In the genomic region with DNA sequence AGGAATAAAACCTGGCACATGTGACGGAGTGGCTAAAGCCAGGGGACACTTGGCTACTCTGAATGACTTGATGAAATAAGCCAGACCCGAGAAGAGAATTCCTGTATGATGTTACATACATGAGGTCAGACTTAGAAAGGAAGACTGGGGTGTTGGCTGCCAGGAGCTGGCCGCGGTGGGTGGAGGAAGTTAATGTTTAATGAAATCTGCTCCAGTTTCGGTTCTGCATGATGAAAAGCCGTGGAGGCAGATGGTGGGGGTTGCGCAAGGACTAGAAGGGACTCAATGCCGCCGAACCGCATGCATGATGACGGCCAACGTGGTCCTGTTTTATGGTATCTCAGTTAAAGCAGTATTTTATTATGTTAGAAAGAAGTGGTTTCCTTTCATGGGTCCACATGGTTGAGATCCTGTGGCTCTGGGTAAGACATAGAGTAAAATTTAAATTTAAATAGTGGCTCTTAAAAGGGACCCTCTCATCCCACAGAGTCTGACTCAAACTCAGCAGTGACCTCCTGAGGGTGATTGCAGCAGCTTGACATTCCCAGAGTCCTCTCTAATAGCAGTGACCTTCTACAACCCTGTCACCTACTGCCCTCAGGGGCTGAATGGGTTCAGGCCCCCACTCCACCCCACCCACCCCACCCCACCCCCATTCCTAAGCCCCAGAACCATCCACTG, we compare ENCODE assay signal across 8 mouse cellular contexts.
DNase-seq lines count a peak whose midpoint lies in the region; ATAC-seq lines count a peak whose summit lies in the region.

No protein-coding gene starts in this region.

- H3K36me3 ChIP-seq in embryonic facial prominence, embryonic 14.5 days (ENCODE audit: control insufficient read depth, insufficient read depth, low read length), result no peaks in the 10 kb centered on the region
- H3K36me3 ChIP-seq in embryonic facial prominence, embryonic 10.5 days (replicated peaks), result no peaks in the 10 kb centered on the region
- no peaks in the 10 kb centered on the region for H3K36me3 ChIP-seq in kidney, embryonic 15.5 days
- H3K36me3 ChIP-seq in macrophage (ENCODE audit: inconsistent target), result no peaks in the 10 kb centered on the region
- H3K36me3 ChIP-seq in neural tube, embryonic 15.5 days, result no peaks in the 10 kb centered on the region
- no peaks in the 10 kb centered on the region for H3K36me3 ChIP-seq in midbrain, embryonic 14.5 days (ENCODE audit: control insufficient read depth, insufficient read depth, low read length)

- no peaks in the 10 kb centered on the region for H3K27me3 ChIP-seq in embryonic facial prominence, embryonic 14.5 days (replicated peaks; ENCODE audit: control insufficient read depth, insufficient read depth, low read length)
- H3K27me3 ChIP-seq in embryonic facial prominence, embryonic 10.5 days (replicated peaks; ENCODE audit: low read depth, poor library complexity, severe bottlenecking), result peaks cover 8% of the 10 kb centered on the region; the same call in 1 of the 2 replicates
- H3K27me3 ChIP-seq in kidney, embryonic 15.5 days, result 0 out of 2 replicates have a peak, but pooled peaks cover 12% of the 10 kb centered on the region
- peaks cover 17% of the 10 kb centered on the region; the same call in 1 of the 2 replicates for H3K27me3 ChIP-seq in neural tube, embryonic 15.5 days (replicated peaks)
- no peaks in the 10 kb centered on the region for H3K27me3 ChIP-seq in midbrain, embryonic 14.5 days (ENCODE audit: control insufficient read depth, insufficient read depth, low read length)

- peak; percentile 26; the same call in 1 of the 2 replicates for ATAC-seq in embryonic facial prominence, embryonic 14.5 days (ENCODE audit: low read depth)
- ATAC-seq in kidney, embryonic 15.5 days (replicated peaks; ENCODE audit: low FRiP score), result peak; percentile 50
- no peak for ATAC-seq in neural tube, embryonic 15.5 days (ENCODE audit: low FRiP score)
- ATAC-seq in midbrain, embryonic 14.5 days (ENCODE audit: low FRiP score, low TSS enrichment), result no peak

- H3K4me1 ChIP-seq in embryonic facial prominence, embryonic 14.5 days (ENCODE audit: control insufficient read depth, insufficient read depth, low read length), result no peaks in the 10 kb centered on the region
- peaks cover 14% of the 10 kb centered on the region for H3K4me1 ChIP-seq in embryonic facial prominence, embryonic 10.5 days
- H3K4me1 ChIP-seq in kidney, embryonic 15.5 days, result peaks cover 41% of the 10 kb centered on the region
- H3K4me1 ChIP-seq in neural tube, embryonic 15.5 days, result peaks cover 21% of the 10 kb centered on the region
- H3K4me1 ChIP-seq in midbrain, embryonic 14.5 days (ENCODE audit: control insufficient read depth, insufficient read depth, low read length), result no peaks in the 10 kb centered on the region

- H3K79me2 ChIP-seq in macrophage (ENCODE audit: inconsistent target), result no peaks in the 10 kb centered on the region

- no peak overlapping the region for H3K4me2 ChIP-seq in embryonic facial prominence, embryonic 14.5 days (ENCODE audit: low read depth, low read length)
- 0 out of 2 replicates have a peak overlapping the region, but pooled peaks have one; percentile 13 for H3K4me2 ChIP-seq in kidney, embryonic 15.5 days
- no peak overlapping the region for H3K4me2 ChIP-seq in neural tube, embryonic 15.5 days
- H3K4me2 ChIP-seq in midbrain, embryonic 14.5 days (ENCODE audit: low read length), result no peak overlapping the region

- 70% methylated on average over 12 of the region's 12 CpGs for WGBS in embryonic facial prominence, embryonic 14.5 days
- 86% methylated on average over 12 of the region's 12 CpGs for WGBS in embryonic facial prominence, embryonic 10.5 days
- WGBS in kidney, embryonic 15.5 days, result 47% methylated on average over 12 of the region's 12 CpGs
- WGBS in macrophage (ENCODE audit: missing documents), result 2% methylated on average over 12 of the region's 12 CpGs
- 46% methylated on average over 12 of the region's 12 CpGs for WGBS in neural tube, embryonic 15.5 days
- 83% methylated on average over 12 of the region's 12 CpGs for WGBS in midbrain, embryonic 14.5 days

- no peak overlapping the region for H3K9ac ChIP-seq in embryonic facial prominence, embryonic 14.5 days (ENCODE audit: low read depth, low read length)
- H3K9ac ChIP-seq in kidney, embryonic 15.5 days, result no peak overlapping the region
- no peak overlapping the region for H3K9ac ChIP-seq in neural tube, embryonic 15.5 days (replicated peaks)
- H3K9ac ChIP-seq in midbrain, embryonic 14.5 days (replicated peaks; ENCODE audit: low read length), result no peak overlapping the region

- no peaks in the 10 kb centered on the region for H3K9me3 ChIP-seq in embryonic facial prominence, embryonic 14.5 days (ENCODE audit: control insufficient read depth, low read length)
- H3K9me3 ChIP-seq in embryonic facial prominence, embryonic 10.5 days, result no peaks in the 10 kb centered on the region
- no peaks in the 10 kb centered on the region for H3K9me3 ChIP-seq in kidney, embryonic 15.5 days (replicated peaks)
- 0 out of 2 replicates have a peak, but pooled peaks cover 2% of the 10 kb centered on the region for H3K9me3 ChIP-seq in neural tube, embryonic 15.5 days (replicated peaks)
- no peaks in the 10 kb centered on the region; the same call in 1 of the 2 replicates for H3K9me3 ChIP-seq in midbrain, embryonic 14.5 days (ENCODE audit: control insufficient read depth, low read length)

- H3K27ac ChIP-seq in embryonic facial prominence, embryonic 14.5 days (replicated peaks; ENCODE audit: low read depth, low read length), result no peak overlapping the region
- no peak overlapping the region for H3K27ac ChIP-seq in embryonic facial prominence, embryonic 10.5 days (replicated peaks)
- peak overlapping the region; percentile 83 for H3K27ac ChIP-seq in kidney, embryonic 15.5 days
- H3K27ac ChIP-seq in macrophage, result peak overlapping the region; percentile 34
- H3K27ac ChIP-seq in neural tube, embryonic 15.5 days (replicated peaks), result no peak overlapping the region
- no peak overlapping the region for H3K27ac ChIP-seq in midbrain, embryonic 14.5 days (replicated peaks; ENCODE audit: low read depth, low read length)

- DNase-seq in embryonic facial prominence, embryonic 14.5 days (ENCODE audit: low spot score), result peak; percentile 46
- no peak for DNase-seq in embryonic facial prominence, embryonic 10.5 days (ENCODE audit: low spot score)
- DNase-seq in gastrocnemius, adult 8-10 months (ENCODE audit: low spot score in 2 of 2), result peak; percentile 51 to 61
- DNase-seq in T-cell, adult 2 months (ENCODE audit: low spot score), result no peak
- no peak for DNase-seq in midbrain, embryonic 14.5 days

- H3K4me3 ChIP-seq in embryonic facial prominence, embryonic 14.5 days (ENCODE audit: low read depth, low read length), result no peak overlapping the region
- no peak overlapping the region for H3K4me3 ChIP-seq in embryonic facial prominence, embryonic 10.5 days
- H3K4me3 ChIP-seq in kidney, embryonic 15.5 days (replicated peaks), result no peak overlapping the region
- no peak overlapping the region for H3K4me3 ChIP-seq in macrophage (ENCODE audit: inconsistent target)
- no peak overlapping the region for H3K4me3 ChIP-seq in neural tube, embryonic 15.5 days (replicated peaks)
- H3K4me3 ChIP-seq in midbrain, embryonic 14.5 days (replicated peaks; ENCODE audit: low read depth, low read length), result no peak overlapping the region

Comparison
In these comparisons a context has a peak if more than half of its experiments do, and no peak if none do; other contexts are left out.
1. DNase-seq: peak in embryonic facial prominence, embryonic 14.5 days (single experiment) and gastrocnemius, adult 8-10 months (2 of 2); none in embryonic facial prominence, embryonic 10.5 days (single experiment), T-cell, adult 2 months (single experiment) and midbrain, embryonic 14.5 days (single experiment).
2. ATAC-seq: peak in embryonic facial prominence, embryonic 14.5 days (single experiment) and kidney, embryonic 15.5 days (single experiment); none in neural tube, embryonic 15.5 days (single experiment) and midbrain, embryonic 14.5 days (single experiment).
3. H3K27ac ChIP-seq: peak in kidney, embryonic 15.5 days (single experiment) and macrophage (single experiment); none in embryonic facial prominence, embryonic 14.5 days (single experiment), embryonic facial prominence, embryonic 10.5 days (single experiment), neural tube, embryonic 15.5 days (single experiment) and midbrain, embryonic 14.5 days (single experiment).